Mouse (Mus musculus) MEL (cell line): Measurements from ENCODE around the gene Slc34a2. TPM values are rescaled to one million over a fixed set of nuclear protein-coding genes. Genes with fewer than 3 reads are reported as not detected.

Experiments
- DNase-seq: peaks from one replicate; pipeline ENCODE4 v3.0.0; 2011; ENCODE audit warnings: low read depth, low spot score
- H3K27ac ChIP-seq: 2 replicates; pipeline ENCODE4 v1.5.1; 2012; ENCODE audit warnings: low read depth, mild to moderate bottlenecking, control low read depth, low read length, moderate library complexity; ENCODE audit not compliant: control insufficient read depth
- H3K27me3 ChIP-seq, 2 experiments: fragments of 150-350 bp in 1 of 2; sonication (generic) in 1 of 2; 2 replicates each; pipeline ENCODE4 v1.6.1; 2012; ENCODE audit warnings: low read length in 2 of 2, mild to moderate bottlenecking in 2 of 2, improper control_type of control experiment in 1 of 2, moderate library complexity in 1 of 2; ENCODE audit not compliant: insufficient read depth in 2 of 2, control insufficient read depth in 1 of 2
- H3K36me3 ChIP-seq, 2 experiments: 2 replicates each; pipeline ENCODE4 v1.6.1; 2012 to 2014; ENCODE audit warnings: low read length in 2 of 2, improper control_type of control experiment in 1 of 2, inconsistent platforms in 1 of 2, mild to moderate bottlenecking in 1 of 2; ENCODE audit not compliant: insufficient read depth in 2 of 2, control insufficient read depth in 1 of 2
- H3K4me1 ChIP-seq, 2 experiments: fragments of 150-350 bp in 1 of 2; sonication (generic) in 1 of 2; 2 replicates each; pipeline ENCODE4 v1.6.1; 2012; ENCODE audit warnings: low read length in 2 of 2, improper control_type of control experiment in 1 of 2, mild to moderate bottlenecking in 1 of 2; ENCODE audit not compliant: insufficient read depth in 2 of 2, control insufficient read depth in 1 of 2
- H3K4me3 ChIP-seq, 2 experiments: fragments of 150-350 bp in 1 of 2; sonication (generic) in 1 of 2; 2 replicates each; pipeline ENCODE4 v1.5.1; 2012; ENCODE audit warnings: low read depth in 2 of 2, low read length in 2 of 2, mild to moderate bottlenecking in 2 of 2, moderate library complexity in 2 of 2, control low read depth in 1 of 2, improper control_type of control experiment in 1 of 2; ENCODE audit not compliant: control insufficient read depth in 1 of 2, insufficient read depth in 1 of 2
- H3K79me2 ChIP-seq: 2 replicates; pipeline ENCODE4 v1.6.1; 2012; ENCODE audit warnings: mild to moderate bottlenecking, low read length, moderate library complexity; ENCODE audit not compliant: control insufficient read depth, poor library complexity, insufficient read depth
- H3K9ac ChIP-seq: 2 replicates; pipeline ENCODE4 v1.6.1; 2012; ENCODE audit warnings: low read depth, mild to moderate bottlenecking, control low read depth, low read length, moderate library complexity; ENCODE audit not compliant: control insufficient read depth, poor library complexity, severe bottlenecking
- H3K9me3 ChIP-seq: fragments of 150-350 bp; sonication (generic); replicated peaks from 2 replicates; pipeline ENCODE4 v1.6.1; 2012; ENCODE audit warnings: mild to moderate bottlenecking, low read length, improper control_type of control experiment, moderate library complexity; ENCODE audit not compliant: insufficient read depth
- BHLHE40 ChIP-seq: IDR thresholded peaks from 2 replicates; pipeline ENCODE4 v1.6.1; 2012; ENCODE audit warnings: low read depth, mild to moderate bottlenecking, inconsistent platforms, low read length, improper control_type of control experiment, borderline replicate concordance
- CHD2 ChIP-seq: IDR thresholded peaks from 2 replicates; pipeline ENCODE4 v1.6.1; 2011; ENCODE audit warnings: low read length, improper control_type of control experiment
- CTCF ChIP-seq, 3 experiments: IDR thresholded peaks in 2 of 3; conservative IDR thresholded peaks in 1 of 3; 2 replicates each; pipeline ENCODE4 v1.5.1; 2011 to 2012; ENCODE audit warnings: low read length in 3 of 3, low read depth in 2 of 3, mild to moderate bottlenecking in 2 of 3, improper control_type of control experiment in 1 of 3, inconsistent platforms in 1 of 3, mixed read lengths in 1 of 3, moderate library complexity in 1 of 3; ENCODE audit not compliant: control insufficient read depth in 1 of 3, insufficient read depth in 1 of 3, poor library complexity in 1 of 3, severe bottlenecking in 1 of 3
- E2F4 ChIP-seq: IDR thresholded peaks from 2 replicates; pipeline ENCODE4 v1.6.1; 2011; ENCODE audit warnings: low read depth, low read length, improper control_type of control experiment, borderline replicate concordance
- ELF1 ChIP-seq: IDR thresholded peaks from 2 replicates; pipeline ENCODE4 v1.6.1; 2014; ENCODE audit warnings: low read depth, mild to moderate bottlenecking, inconsistent platforms, low read length, improper control_type of control experiment, moderate library complexity
- GATA1 ChIP-seq: IDR thresholded peaks from 2 replicates; pipeline ENCODE4 v1.6.1; 2011; ENCODE audit warnings: low read depth, low read length, improper control_type of control experiment
- JUND ChIP-seq: IDR thresholded peaks from 2 replicates; pipeline ENCODE4 v1.6.1; 2011; ENCODE audit warnings: low read depth, mild to moderate bottlenecking, improper control_type of control experiment, low read length
- KAT2A ChIP-seq: conservative IDR thresholded peaks from 2 replicates; pipeline ENCODE4 v1.6.1; 2012; ENCODE audit warnings: low read depth, low read length, improper control_type of control experiment, inconsistent platforms
- MAX ChIP-seq: IDR thresholded peaks from 2 replicates; pipeline ENCODE4 v1.6.1; 2011; ENCODE audit warnings: low read length, improper control_type of control experiment
- MAZ ChIP-seq: IDR thresholded peaks from 2 replicates; pipeline ENCODE4 v1.6.1; 2012; ENCODE audit warnings: low read depth, mild to moderate bottlenecking, inconsistent platforms, low read length, improper control_type of control experiment
- MEF2A ChIP-seq: IDR thresholded peaks from 2 replicates; pipeline ENCODE4 v1.6.1; 2014; ENCODE audit warnings: low read depth, mild to moderate bottlenecking, inconsistent platforms, low read length, improper control_type of control experiment; ENCODE audit not compliant: poor library complexity, insufficient replicate concordance, severe bottlenecking; ENCODE audit errors: extremely low read depth
- MXI1 ChIP-seq: IDR thresholded peaks from 2 replicates; pipeline ENCODE4 v1.6.1; 2011; ENCODE audit warnings: mild to moderate bottlenecking, low read depth, low read length, improper control_type of control experiment
- MYB ChIP-seq: IDR thresholded peaks from 2 replicates; pipeline ENCODE4 v1.6.1; 2011; ENCODE audit warnings: mild to moderate bottlenecking, low read depth, low read length, improper control_type of control experiment
- MYC ChIP-seq: IDR thresholded peaks from 2 replicates; pipeline ENCODE4 v1.6.1; 2011; ENCODE audit warnings: low read depth, mild to moderate bottlenecking, low read length, improper control_type of control experiment, moderate library complexity
- NELFE ChIP-seq: IDR thresholded peaks from 2 replicates; pipeline ENCODE4 v1.6.1; 2011; ENCODE audit warnings: low read depth, low read length, improper control_type of control experiment
- NRF1 ChIP-seq: IDR thresholded peaks from 2 replicates; pipeline ENCODE4 v1.6.1; 2014; ENCODE audit warnings: low read depth, mild to moderate bottlenecking, inconsistent platforms, low read length, improper control_type of control experiment, moderate library complexity; ENCODE audit not compliant: poor library complexity, insufficient read depth, severe bottlenecking
- RAD21 ChIP-seq: IDR thresholded peaks from 2 replicates; pipeline ENCODE4 v1.6.1; 2011; ENCODE audit warnings: mild to moderate bottlenecking, low read depth, low read length, improper control_type of control experiment
- RCOR1 ChIP-seq: IDR thresholded peaks from 2 replicates; pipeline ENCODE4 v1.6.1; 2012; ENCODE audit warnings: low read depth, mild to moderate bottlenecking, inconsistent platforms, low read length, improper control_type of control experiment
- SIN3A ChIP-seq: IDR thresholded peaks from 2 replicates; pipeline ENCODE4 v1.6.1; 2012; ENCODE audit warnings: low read length, improper control_type of control experiment, inconsistent platforms
- SMC3 ChIP-seq: IDR thresholded peaks from 2 replicates; pipeline ENCODE4 v1.6.1; 2011; ENCODE audit warnings: low read depth, low read length, improper control_type of control experiment
- TAL1 ChIP-seq: IDR thresholded peaks from 2 replicates; pipeline ENCODE4 v1.6.1; 2012; ENCODE audit warnings: mild to moderate bottlenecking, inconsistent platforms, low read length, moderate library complexity, mixed read lengths
- UBTF ChIP-seq: IDR thresholded peaks from 2 replicates; pipeline ENCODE4 v1.6.1; 2012; ENCODE audit warnings: low read depth, mild to moderate bottlenecking, inconsistent platforms, low read length, improper control_type of control experiment, moderate library complexity, borderline replicate concordance; ENCODE audit not compliant: insufficient read depth
- USF1 ChIP-seq: IDR thresholded peaks from 2 replicates; pipeline ENCODE4 v1.6.1; 2014; ENCODE audit warnings: low read depth, mild to moderate bottlenecking, inconsistent platforms, low read length, improper control_type of control experiment, moderate library complexity
- USF2 ChIP-seq, 2 experiments: IDR thresholded peaks; 2 replicates each; pipeline ENCODE4 v1.6.1; 2011 to 2012; ENCODE audit warnings: improper control_type of control experiment in 2 of 2, low read length in 2 of 2, borderline replicate concordance in 1 of 2, inconsistent platforms in 1 of 2, low read depth in 1 of 2, mild to moderate bottlenecking in 1 of 2; ENCODE audit not compliant: insufficient read depth in 1 of 2
- ZKSCAN1 ChIP-seq: IDR thresholded peaks from 2 replicates; pipeline ENCODE4 v1.6.1; 2012; ENCODE audit warnings: low read depth, mild to moderate bottlenecking, inconsistent platforms, low read length, improper control_type of control experiment, moderate library complexity
- ZMIZ1 ChIP-seq: IDR thresholded peaks from 2 replicates; pipeline ENCODE4 v1.6.1; 2012; ENCODE audit warnings: low read depth, mild to moderate bottlenecking, inconsistent platforms, low read length, improper control_type of control experiment, moderate library complexity
- ZNF384 ChIP-seq: IDR thresholded peaks from 2 replicates; pipeline ENCODE4 v1.6.1; 2012; ENCODE audit warnings: low read depth, mild to moderate bottlenecking, inconsistent platforms, low read length, improper control_type of control experiment
- polyA plus RNA-seq, 2 experiments: library from polyadenylated mRNA; stranded (reverse) in 1 of 2; unstranded in 1 of 2; fragments of >175 nt in 1 of 2; fragments of >200 nt in 1 of 2; gene quantifications; 2 replicates each; pipeline versions ENCODE4 v1.2.1 to v1.2.4; 2012; ENCODE audit warnings: low replicate concordance in 2 of 2, low read depth in 1 of 2; ENCODE audit not compliant: insufficient read length in 2 of 2, insufficient read depth in 1 of 2, missing spikeins in 1 of 2
- total RNA-seq: library from RNA; depleted of rRNA; stranded (reverse); fragments of 300-350 nt; gene quantifications from 2 replicates; pipeline ENCODE4 v1.2.3, GENCODE M21; 2012; rRNA removed

Gene Slc34a2
- total RNA-seq (not detected in 2 replicates), polyA plus RNA-seq (not detected)

GRCm38 (mm10) chr5:53037781-53038180, at the start of gene Slc34a2:
TSS of gene Slc34a2 (plus strand) at chr5:53038081.
- H3K9me3 ChIP-seq: no peaks in the 10 kb centered on the region
- no peaks in the 10 kb centered on the region for H3K36me3 ChIP-seq
- H3K79me2 ChIP-seq: no peaks in the 10 kb centered on the region
- TF ChIP-seq ELF1 (no peak), GATA1 (no peak), CTCF (IDR thresholded peaks at IDR 0.05 in 2 of 3, conservative IDR thresholded peaks at IDR 0.05 in 1 of 3; ENCODE audit: control insufficient read depth in 1 of 3, insufficient read depth in 1 of 3, low read depth in 2 of 3, low read length in 3 of 3, poor library complexity in 1 of 3, severe bottlenecking in 1 of 3) (no peak), SIN3A (no peak), USF1 (no peak), USF2 (IDR thresholded peaks at IDR 0.05; ENCODE audit: borderline replicate concordance in 1 of 2, insufficient read depth in 1 of 2, low read depth in 1 of 2, low read length in 2 of 2) (no peak), JUND (no peak), NELFE (no peak), KAT2A (no peak), MXI1 (no peak), CHD2 (no peak), MYB (no peak), ZKSCAN1 (no peak), TAL1 (no peak), MEF2A (no peak), MYC (no peak), SMC3 (no peak), BHLHE40 (no peak), RCOR1 (no peak)
- H3K27ac ChIP-seq: no peak within 1 kb of the TSS
- no peak within 1 kb of the TSS for H3K4me3 ChIP-seq
- H3K4me1 ChIP-seq: no peaks in the 10 kb centered on the region
- no peaks in the 10 kb centered on the region for H3K27me3 ChIP-seq
- H3K9ac ChIP-seq: no peak within 1 kb of the TSS
- no peak for DNase-seq

GRCm38 (mm10) chr5:52990687-52991341, 47.1 kb upstream of the Slc34a2 start:
- Histone ChIP-seq H3K36me3 (no peaks in the 10 kb centered on the region), H3K4me1 (no peaks in the 10 kb centered on the region), H3K4me3 (no peak overlapping the region), H3K27me3 (no peaks in the 10 kb centered on the region), H3K9ac (no peak overlapping the region), H3K27ac (no peak overlapping the region), H3K79me2 (no peaks in the 10 kb centered on the region), H3K9me3 (no peaks in the 10 kb centered on the region)
- DNase-seq: no peak
- TF ChIP-seq ZMIZ1: no peak
- no peak for TF ChIP-seq MEF2A
- TF ChIP-seq MAZ: no peak
- TF ChIP-seq JUND: no peak
- TF ChIP-seq ZKSCAN1: no peak
- TF ChIP-seq SIN3A: no peak
- no peak for TF ChIP-seq USF2 (IDR thresholded peaks at IDR 0.05; ENCODE audit: borderline replicate concordance in 1 of 2, insufficient read depth in 1 of 2, low read depth in 1 of 2, low read length in 2 of 2)
- TF ChIP-seq E2F4: no peak
- TF ChIP-seq UBTF: no peak
- no peak for TF ChIP-seq RCOR1
- TF ChIP-seq SMC3: no peak
- no peak for TF ChIP-seq USF1
- no peak for TF ChIP-seq ZNF384
- TF ChIP-seq RAD21: no peak
- no peak for TF ChIP-seq CTCF (IDR thresholded peaks at IDR 0.05 in 2 of 3, conservative IDR thresholded peaks at IDR 0.05 in 1 of 3; ENCODE audit: control insufficient read depth in 1 of 3, insufficient read depth in 1 of 3, low read depth in 2 of 3, low read length in 3 of 3, poor library complexity in 1 of 3, severe bottlenecking in 1 of 3)
- no peak for TF ChIP-seq KAT2A
- no peak for TF ChIP-seq MXI1
- TF ChIP-seq MAX: no peak
- no peak for TF ChIP-seq NRF1
